Mouse (Mus musculus) spleen, postnatal 10 days (tissue): ENCODE data around the gene Ptpn1.
A peak's percentile ranks its signal among the peaks of the same experiment; 100 is the strongest.

Experiments
- DNase-seq, 2 experiments: peaks; one replicate each; pipeline ENCODE4 v3.0.0; 2021 to 2022; ENCODE audit warnings: low spot score in 2 of 2

The Ptpn1 gene

DNA sequence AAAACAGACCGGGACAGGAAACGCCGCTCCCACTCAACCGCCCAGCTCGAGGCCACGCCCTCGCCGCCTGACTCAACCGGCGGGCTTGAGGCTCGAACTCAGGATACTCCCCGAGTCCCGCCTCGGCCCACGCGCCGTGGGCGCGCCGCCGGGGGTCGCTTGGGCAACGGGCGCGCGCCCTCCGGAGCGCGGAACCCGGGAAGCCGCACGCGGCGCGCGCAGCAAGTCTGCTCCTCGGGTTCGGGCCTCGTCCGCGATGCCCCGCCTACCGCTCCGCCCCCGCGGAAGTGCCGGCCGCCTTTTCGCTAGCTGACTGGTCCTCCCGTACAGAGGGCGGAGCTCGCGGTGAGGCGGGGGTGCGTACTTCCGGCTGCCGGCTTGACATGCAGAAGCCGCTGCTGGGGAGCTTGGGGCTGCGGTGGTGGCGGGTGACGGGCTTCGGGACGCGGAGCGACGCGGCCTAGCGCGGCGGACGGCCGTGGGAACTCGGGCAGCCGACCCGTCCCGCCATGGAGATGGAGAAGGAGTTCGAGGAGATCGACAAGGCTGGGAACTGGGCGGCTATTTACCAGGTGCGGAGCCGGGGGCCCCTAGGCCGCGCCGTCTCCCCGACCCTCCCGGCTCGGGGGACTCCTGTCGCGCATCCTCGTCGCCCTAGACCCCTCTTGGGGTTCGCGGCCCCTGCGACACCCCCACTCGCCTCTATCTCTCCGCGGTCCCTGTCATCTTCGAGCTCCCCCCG, at the start of gene Ptpn1:
Gene Ptpn1 (plus strand): TSS at position 73 of the 742 bp plus-strand sequence.
- DNase-seq: peak; percentile 98 to 99

DNA sequence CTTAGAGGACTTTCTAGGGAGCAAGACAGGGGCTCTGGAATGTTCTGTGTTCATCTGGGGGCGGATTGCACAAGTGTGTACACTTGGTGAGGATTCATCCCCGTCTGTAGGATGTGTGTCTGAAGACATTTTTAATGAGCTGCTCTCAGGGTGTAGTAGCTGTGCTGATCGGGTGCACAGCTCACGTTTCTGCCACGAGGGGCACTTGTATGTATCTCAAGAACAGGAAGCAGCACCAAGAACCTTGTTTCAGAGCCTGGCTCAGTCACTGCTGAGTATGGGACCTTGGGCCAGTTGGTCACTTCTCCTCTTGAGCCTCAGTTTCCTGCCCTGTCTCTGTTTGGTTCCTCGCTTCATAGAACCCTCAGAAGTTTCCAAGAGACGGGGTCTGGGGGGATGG, 45.4 kb upstream of the Ptpn1 start:
- DNase-seq: no peak

DNA sequence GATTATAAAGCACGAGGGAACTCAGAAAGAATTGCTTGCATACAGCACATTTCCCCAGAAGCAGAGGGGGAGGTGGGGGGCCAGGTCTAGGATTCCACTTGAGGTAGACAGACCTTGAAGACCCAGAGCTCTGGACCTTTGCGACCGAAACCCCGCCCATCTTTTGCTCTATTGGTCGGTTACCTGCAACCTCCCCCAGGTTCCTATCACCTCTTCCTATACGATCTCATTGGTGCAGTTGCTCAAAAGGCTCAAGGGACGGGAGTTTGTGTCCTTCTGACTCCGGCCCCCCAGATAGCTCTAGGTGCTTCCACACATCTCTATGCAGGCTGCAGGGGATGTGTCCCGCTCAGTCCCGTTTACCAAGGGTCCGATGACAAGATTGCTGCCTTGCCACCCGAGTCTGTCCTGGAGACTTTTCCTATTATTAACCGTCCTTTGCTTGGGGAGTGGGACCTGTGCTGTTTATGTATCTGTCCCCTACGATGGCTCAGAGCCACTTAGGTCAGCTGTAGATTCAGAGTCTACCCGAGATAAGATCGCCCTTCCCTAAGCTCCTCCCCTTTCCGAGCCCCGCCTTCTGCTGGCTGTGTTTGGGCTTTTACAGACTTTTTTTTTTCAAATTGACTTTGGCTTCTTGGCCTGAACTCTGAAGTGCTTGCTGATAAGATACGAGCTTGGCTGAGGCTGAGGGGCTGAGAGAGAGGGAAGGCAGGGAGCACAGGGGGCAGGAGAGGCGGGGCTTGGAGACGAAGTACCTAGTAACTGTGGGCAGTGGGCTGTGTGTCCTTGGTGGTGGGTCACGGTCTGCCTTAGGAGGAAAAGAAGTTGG, 44.1 kb upstream of the Ptpn1 start:
- DNase-seq: peak in 1 of 2 experiments; percentile 56

DNA sequence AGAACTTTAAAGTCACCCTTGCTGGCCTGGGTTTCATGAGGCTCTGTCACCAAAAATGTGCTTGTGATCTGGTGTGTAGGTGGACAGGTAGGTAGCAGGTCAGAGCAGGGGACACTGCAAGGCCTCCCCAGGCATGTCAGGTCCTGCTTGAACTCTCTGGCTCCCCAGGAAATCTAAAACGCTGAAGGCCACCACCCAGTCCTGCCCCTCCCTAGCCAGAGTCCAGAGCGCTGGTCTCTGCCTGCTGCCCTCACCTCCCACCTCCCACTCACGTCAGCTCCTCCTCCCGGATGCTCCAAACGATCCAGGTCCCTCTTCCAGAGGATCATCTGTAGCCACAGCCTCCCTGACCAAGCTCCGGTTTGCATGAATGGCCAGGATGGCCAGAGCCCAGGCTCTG, 43.0 kb upstream of the Ptpn1 start:
- DNase-seq: no peak

DNA sequence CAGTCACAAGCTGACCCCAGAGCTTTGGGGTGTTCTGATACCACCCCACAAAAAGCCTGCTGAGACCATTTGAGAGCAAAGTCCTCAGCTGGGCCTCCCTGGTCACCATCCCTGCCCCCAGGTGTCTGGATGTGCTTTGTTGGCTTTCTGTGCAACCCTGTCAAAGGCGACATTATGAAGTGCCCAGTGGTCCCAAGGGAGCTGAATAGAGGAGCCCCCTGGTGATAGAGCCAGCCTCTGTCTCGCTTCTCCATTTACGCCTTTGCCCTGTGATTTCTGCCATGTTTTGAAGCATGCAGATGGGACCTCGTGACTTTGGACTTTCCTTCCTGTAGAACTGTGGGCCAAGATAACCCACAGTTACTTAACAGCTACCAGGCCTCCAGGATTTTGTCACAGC, 42.0 kb upstream of the Ptpn1 start:
- DNase-seq: no peak

DNA sequence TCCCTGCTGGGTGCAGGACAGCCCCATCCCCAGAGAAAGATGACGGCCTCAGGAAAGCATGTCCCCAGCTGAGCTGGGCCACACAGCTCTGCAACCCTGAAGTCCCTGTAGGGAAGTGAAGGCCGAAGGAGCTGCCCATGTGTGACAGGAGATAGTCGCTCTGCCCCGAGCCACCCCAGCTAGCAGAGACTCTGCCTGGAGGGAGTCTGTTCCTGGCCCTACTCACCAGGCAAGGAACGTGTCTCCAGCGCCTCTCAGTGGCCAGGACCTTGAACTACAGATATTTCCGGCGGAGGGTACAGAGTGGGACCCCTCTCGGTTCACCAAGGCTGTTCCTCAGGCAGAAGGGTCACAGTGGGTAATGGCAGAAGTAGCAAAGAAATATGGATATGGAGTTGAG, 39.9 kb upstream of the Ptpn1 start:
- DNase-seq: peak; percentile 34 to 74

DNA sequence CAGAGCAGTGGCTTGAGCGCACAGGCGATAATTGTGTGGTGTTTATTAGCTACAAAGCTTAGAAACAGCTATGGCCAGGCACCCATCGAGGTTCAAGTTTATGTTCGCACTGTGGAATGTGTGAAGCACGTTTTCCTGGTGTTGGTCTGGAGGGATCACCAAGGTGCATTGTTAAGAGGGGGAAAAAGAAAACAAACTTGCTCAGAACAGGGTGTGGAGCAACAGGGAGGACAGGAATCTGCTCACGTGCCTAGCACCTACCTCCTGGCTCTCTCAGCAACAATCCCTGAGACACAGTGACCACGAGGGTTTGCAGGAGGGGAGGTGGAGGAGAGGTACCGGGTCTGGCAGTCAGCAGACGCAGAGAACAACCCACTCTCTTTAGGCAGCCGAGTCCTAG, 38.2 kb upstream of the Ptpn1 start:
- no peak for DNase-seq

DNA sequence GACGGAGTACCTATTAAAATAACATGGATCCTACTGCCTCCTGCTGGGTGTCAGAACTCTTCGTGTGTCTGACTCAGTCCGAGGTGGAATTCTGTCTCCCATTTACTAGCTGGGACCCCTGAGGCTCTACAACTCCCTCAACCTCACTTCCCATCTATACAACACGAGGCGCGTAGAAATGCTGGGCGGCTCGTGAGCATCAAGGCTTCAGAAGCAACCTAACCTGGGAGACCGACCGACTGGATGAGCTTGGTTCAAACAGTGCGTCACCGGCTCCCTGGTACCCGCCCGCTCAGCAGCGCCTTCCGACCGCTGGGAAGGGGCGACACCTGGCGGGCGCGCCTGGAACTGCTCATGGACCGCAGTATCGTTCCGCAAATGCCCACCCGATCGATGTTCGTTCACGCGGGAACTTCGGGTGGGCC, 36.9 kb upstream of the Ptpn1 start:
- DNase-seq: peak; percentile 80 to 88

DNA sequence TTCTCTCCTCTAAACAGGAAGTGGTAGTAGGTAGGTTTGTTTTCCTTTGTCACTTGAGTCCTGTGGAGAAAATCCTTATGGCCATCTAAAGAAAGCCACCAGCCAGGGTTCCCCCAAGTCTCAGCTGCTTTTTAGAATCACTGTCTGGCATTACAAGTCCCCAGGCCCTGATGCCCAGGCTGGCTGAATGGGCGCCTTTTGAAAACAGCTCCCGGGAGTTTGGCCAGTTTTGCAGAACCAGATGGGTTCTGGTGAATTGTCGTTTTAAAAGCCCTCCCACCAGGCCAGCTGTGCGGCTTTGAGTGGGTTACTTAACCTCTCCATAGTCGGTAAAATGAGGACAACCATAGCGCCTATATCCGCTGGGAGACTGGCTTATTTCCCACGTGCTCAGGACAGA, 34.0 kb upstream of the Ptpn1 start:
- no peak for DNase-seq

DNA sequence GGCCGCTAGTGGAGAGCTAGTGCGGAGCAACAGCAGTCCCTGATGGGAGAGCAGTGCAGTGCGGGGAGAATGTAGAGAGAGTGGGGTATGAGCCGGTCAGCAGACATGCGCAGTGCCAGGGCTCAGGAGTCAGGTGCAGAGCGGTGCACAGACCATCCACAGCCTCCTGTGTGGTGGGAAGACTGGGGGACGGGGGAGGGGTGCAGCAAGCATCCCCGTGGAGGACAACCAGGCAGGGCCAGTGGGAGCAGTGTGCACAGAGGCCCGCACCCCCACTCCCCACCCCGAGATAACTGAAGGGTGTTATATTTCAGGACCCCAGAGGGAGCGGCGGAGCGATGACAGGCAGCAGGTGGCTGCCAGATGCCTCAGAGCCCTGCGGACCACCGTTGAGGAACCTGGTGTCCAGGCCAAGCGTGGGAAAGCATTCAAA, 31.9 kb upstream of the Ptpn1 start:
- no peak for DNase-seq

DNA sequence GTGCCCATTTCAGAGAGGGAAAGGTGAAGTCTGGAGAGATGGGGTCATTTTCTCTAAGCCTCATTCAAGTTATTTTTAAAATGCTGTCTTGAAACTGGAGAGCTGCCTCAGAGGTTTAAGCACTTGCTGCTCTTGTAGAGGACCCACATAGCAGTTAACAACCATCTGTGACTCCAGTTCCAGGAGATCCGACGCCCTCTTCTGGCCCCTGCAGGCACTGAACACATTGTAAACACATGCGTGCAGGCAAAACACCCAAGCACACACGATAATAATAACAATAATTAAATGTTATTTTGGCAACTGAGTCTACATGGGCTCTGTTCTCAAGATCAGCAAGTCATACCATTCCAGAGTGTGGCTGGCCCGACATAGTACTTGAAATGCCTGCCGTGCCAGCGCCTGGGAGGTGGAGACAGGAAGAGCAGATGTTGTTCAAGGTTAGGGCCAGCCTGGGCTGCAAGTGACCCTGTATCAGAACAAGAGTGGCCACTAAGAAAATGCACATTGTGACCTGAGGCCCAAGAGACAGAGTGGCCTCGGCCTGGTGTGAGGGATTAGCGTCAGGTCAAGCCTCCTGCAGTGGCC, 29.6 kb upstream of the Ptpn1 start:
- DNase-seq: no peak

DNA sequence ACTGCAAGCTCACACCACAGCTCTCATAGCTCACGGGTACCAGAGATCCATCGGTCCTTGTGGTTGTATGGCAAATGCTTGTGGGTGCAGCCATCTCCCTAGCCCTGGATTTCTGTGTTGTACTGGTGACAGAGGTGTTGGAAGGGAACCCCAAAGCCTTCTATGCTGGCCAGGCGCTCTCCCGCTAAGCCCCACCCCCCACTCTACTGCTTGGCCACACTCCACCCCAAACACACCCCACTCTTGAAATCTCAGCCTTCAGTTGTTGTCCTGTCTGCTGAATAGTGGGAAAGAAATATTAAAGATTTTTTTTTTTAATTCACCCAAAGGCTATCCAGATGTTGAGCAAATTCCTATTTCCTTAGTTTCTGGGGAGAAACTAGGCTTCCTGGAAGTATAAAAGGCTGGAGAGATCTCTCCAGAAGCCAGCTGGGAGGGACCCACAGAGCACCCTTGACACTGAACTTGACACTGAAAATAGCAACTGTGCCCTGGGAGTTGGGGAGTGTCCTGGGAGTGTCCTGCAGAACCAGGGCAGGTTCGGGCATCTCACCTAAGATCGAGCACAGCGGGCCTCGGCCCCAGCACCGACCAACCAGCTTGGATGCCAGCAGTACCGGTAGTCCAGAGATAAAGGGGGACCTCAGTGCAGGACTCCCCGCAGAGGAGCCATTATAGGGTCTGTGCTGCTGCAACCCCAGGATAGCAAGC, 28.5 kb upstream of the Ptpn1 start:
- DNase-seq: no peak

DNA sequence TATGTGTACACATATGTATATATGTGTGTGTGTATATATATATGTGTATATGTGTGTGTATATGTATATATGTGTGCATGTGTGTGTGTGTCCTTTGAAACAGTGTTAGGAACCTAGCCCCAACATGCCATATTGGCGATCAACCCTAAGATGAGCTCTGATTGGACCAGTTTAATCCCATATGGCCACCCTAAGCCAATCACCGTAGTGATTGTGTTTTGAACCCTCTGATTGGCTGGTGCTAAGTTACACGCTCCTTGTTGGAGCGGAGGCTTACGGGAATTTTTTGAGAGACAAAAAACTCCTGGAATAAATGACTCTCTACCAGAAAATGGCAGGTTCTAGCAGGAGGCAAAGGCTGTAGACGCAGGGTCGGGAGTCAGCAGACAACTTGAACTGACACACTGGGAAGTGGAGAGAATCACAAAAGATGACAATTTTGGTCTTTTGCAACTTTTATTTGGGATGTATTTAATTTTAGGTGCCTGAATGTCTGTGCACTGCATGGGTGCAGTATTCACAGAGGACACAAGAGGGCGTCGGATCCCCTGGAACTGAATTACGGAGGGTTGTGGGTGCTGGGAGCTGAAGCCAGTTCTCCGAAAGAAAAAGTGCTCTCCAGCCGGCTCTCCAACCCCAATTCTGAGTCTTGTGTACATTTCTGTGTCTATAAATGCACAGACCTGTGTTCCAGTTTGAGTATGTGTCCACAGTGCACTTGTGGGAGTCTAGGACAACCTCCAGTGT, 27.1 kb upstream of the Ptpn1 start:
- DNase-seq: no peak

DNA sequence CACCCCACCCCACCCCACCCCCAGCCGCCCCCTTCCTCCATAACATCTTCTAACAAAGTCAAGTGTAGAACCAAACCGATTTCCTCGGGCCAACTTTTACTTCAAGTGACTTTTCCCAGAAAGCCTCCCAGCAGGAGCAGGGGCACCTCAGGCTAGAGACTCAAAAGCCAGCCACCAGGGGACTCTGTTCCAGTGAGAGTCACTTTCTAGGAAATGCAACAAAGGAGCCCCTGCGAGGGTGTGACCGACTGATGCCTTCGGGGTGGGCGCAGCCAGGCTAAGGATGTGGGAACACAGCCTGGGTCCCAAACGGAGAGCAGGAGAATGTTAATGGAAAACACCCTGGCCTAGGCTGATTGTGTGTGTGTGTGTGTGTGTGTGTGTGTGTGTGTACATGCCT, 26.3 kb upstream of the Ptpn1 start:
- no peak for DNase-seq

DNA sequence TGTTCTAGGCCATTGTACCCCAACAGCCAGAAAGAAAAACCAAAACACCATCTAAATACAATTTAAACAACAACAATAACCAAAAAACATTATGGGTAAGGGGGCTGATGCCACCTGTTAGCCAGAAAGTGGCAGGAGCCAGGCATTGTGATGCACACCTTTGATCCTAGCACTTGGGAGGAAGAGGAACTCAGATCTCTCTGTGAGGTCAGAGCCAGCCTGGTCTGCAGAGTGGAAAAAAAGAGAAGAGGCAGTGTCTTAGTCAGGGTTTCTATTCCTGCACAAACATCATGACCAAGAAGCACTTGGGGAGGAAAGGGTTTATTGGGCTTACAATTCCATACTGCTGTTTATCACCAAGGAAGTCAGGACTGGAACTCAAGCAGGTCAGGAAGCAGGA, 25.1 kb upstream of the Ptpn1 start:
- DNase-seq: no peak

DNA sequence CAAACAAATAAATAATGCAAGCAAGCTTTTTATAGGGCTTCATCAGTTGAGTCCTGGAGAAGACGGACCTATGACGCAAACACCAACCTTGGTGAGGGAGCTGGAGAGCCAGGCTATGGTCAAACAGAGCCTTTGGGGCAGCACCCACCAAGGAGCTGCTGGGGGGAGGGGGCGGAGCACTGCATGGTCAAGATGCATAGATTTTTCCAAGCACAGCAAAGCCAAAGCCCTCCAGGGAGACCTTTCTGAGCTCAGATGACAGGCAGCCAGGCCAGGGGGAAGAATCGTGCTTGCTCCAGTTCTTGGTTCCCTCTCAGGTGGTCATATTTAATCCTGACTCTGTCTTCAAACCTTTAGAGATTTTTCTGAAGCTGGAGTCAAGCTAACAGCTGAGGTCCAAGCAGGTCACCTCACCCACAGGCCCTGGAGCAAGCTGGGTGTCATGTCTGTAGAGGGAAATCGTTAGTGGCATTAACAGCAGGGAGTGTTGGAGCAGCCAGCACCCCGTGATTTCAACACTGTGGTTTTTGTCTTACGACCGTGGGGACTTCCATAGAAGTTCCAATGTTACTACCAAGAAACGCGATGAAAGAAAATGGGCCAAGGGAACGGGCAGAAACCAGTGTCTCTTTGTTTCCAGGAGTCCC, 22.2 kb upstream of the Ptpn1 start:
- DNase-seq: no peak

DNA sequence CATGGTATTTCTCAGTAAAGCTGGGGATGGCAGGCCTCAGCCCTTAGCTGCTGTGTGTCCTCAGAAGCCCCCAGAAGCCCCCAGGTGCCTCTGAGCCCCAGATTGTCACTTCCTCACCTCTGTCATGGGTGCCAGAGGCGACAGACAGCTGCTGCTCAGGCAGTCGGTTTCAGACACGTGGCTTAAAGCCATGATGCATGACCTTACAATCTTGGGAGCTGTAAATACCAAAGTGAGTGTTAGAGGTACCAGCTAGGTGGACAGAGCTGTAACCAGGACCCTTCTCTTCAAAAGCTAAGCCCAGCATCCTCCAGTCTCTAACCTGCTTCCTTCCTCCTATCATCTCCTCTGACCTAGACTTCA, 21.7 kb upstream of the Ptpn1 start:
- no peak for DNase-seq

DNA sequence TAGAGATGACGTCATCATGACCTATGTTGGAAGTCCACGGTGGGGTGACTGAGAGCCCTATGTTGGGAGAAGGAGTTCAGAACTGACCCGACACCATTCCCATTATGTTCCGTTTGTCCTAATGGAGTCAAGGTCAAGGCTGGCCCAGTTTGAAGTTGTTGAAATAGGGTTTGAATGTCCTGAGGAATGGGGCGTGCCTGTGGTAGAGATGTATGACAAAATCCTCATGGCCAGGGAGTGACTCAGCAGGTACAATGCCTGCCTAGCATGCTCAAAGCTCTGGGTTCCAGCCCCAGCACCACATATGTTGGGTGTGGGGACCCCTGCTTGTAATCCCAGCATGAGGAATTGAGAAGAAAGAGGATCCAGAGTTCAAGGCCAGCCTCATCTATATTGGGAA, 20.3 kb upstream of the Ptpn1 start:
- DNase-seq: no peak

DNA sequence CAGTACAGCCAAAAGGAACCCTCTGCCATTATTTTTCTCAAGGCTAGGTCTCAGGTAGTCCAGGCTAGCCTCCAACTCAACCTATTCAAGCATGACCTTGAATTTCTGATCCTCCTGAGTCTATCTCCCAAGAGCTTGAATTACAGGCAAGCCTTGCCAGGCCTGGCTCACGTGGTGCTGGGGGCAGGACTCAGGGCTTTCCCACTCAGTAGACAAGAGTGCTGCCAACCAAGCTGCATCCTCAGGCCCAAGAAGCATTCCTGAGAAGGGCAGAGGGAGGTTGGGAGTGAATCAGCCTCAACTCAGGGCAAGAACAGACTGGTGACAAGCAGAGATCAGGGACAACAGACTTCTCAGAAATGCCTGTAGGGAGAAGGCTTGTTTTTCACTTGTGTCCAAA, 12.8 kb upstream of the Ptpn1 start:
- no peak for DNase-seq

DNA sequence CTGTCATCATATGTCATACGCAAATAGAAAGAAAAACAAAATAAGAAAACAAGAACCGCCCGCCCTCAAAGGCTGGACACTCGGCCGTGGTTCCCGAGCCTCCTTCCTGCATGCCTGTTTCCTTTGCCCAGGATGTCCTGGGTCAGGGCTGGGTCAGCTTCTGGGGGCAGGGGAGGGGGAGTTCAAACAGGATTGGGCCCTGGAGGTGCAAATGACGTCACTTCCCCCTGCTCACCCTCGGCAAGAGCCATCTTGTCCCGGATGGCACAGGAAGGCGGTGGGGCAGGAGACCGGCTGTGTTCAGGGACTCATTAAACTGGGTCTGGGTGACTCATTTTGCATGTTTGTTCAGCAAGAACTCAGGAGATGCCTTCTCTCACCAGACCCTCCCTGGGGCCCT, 11.8 kb upstream of the Ptpn1 start:
- no peak for DNase-seq

DNA sequence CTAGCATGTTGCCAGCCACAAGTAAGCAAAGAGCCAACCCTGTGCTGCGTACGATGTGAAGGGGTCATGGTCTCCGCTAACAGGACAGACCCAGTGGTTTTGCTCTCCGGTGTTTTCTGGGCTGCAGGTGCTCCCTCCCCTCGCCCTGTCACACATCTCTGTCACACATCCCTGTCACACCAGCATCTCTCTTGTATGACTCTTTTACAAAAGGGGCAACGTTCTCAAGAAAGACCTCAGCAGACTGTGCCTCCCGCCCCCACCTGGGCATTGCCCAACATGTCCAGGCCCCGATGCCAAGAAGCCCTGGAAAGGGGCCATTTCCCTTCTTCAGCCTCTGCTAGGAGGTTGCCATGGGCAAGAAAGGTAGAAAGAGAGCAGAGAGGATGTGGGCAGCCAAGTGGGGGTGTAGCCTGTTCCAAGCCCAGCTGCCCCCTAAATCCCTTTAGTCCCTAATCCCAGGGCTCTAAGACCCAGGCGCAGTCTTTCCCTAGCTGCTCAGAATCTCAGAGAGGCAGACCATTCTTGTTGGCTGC, 10.8 kb upstream of the Ptpn1 start:
- DNase-seq: peak in 1 of 2 experiments; percentile 12
